Mouse (Mus musculus) hindbrain, embryonic 12.5 days (tissue): ENCODE data around the gene Specc1l. TPM values are rescaled to one million over a fixed set of nuclear protein-coding genes. Genes with fewer than 3 reads are reported as not detected.
"Not testable (repeated sequence)": the region's sequence is repeated elsewhere in the genome, so short reads cannot be mapped to it uniquely, and the experiment has no call there.

Experiments
- ATAC-seq: fragments of 200-750 bp; cut with Nextera tagmentation; 2 replicates; pipeline ENCODE4 v1.8.0; 2017; ENCODE audit warnings: moderate TSS enrichment; ENCODE audit not compliant: low FRiP score
- H3K27ac ChIP-seq: fragments of 300-500 bp; sonication (generic); 2 replicates; pipeline ENCODE4 v1.5.1; 2016; ENCODE audit warnings: mild to moderate bottlenecking
- H3K27me3 ChIP-seq: fragments of 300-500 bp; sonication (generic); 2 replicates; pipeline ENCODE4 v1.6.1; 2016; ENCODE audit warnings: mild to moderate bottlenecking
- H3K36me3 ChIP-seq: fragments of 300-500 bp; sonication (generic); 2 replicates; pipeline ENCODE4 v1.6.1; 2016; ENCODE audit warnings: mild to moderate bottlenecking
- H3K4me1 ChIP-seq: fragments of 300-500 bp; sonication (generic); 2 replicates; pipeline ENCODE4 v1.6.1; 2016
- H3K4me2 ChIP-seq: fragments of 300-500 bp; sonication (generic); replicated peaks from 2 replicates; pipeline ENCODE4 v1.6.1; 2016; ENCODE audit warnings: mild to moderate bottlenecking
- H3K4me3 ChIP-seq: fragments of 300-500 bp; sonication (generic); 2 replicates; pipeline ENCODE4 v1.5.1; 2016; ENCODE audit warnings: mild to moderate bottlenecking
- H3K9ac ChIP-seq: fragments of 300-500 bp; sonication (generic); 2 replicates; pipeline ENCODE4 v1.6.1; 2016; ENCODE audit warnings: mild to moderate bottlenecking, moderate library complexity
- H3K9me3 ChIP-seq: fragments of 300-500 bp; sonication (generic); replicated peaks from 2 replicates; pipeline ENCODE4 v1.6.1; 2016; ENCODE audit warnings: mild to moderate bottlenecking
- WGBS: fragments of 180-500 bp; shearing (Covaris S2); methylation state at CpG from one replicate; pipeline ENCODE4 v1.1.7; 2016; 5-methylcytosine and 5-hydroxymethylcytosine counted together
- polyA plus RNA-seq: library from polyadenylated mRNA; unstranded; fragments of >200 nt; fragmentation: Nextera tagmentation; extraction: Ambion mirVana; gene quantifications from 2 replicates; pipeline ENCODE4 v1.2.1, GENCODE M21; 2016

Specc1l gene
- polyA plus RNA-seq, 1 experiment from 2014 or later = 51.4 TPM

- Histone ChIP-seq H3K9me3 (no peaks in the 10 kb centered on the region), H3K4me2 (no peak overlapping the region), H3K27me3 (no peaks in the 10 kb centered on the region), H3K36me3 (peaks cover 9% of the 10 kb centered on the region; the same call in 1 of the 2 replicates), H3K9ac (no peak overlapping the region), H3K4me3 (no peak overlapping the region), H3K27ac (no peak overlapping the region), H3K4me1 (no peaks in the 10 kb centered on the region)
- WGBS = 68% methylated on average over 1 of the region's 1 CpGs
- no peak for ATAC-seq
Observed at GRCm38 (mm10) chr10:75291338-75291737, 79.5 kb downstream of the Specc1l start.

GRCm38 (mm10) chr10:75292206-75292605 lies 80.3 kb downstream of the Specc1l start:
- H3K27me3 ChIP-seq, H3K4me1 ChIP-seq, H3K27ac ChIP-seq, H3K9me3 ChIP-seq, H3K4me3 ChIP-seq, ATAC-seq, H3K9ac ChIP-seq, H3K4me2 ChIP-seq: not testable (repeated sequence)
- 93% methylated on average over 8 of the region's 8 CpGs for WGBS
- H3K36me3 ChIP-seq = peaks cover 12% of the 10 kb centered on the region; the same call in 1 of the 2 replicates

GRCm38 (mm10) chr10:75293288-75293687 lies 81.4 kb downstream of the Specc1l start:
- no peaks in the 10 kb centered on the region for H3K27me3 ChIP-seq
- WGBS = 81% methylated on average over 3 of the region's 3 CpGs

GRCm38 (mm10) chr10:75294362-75294761 lies 82.5 kb downstream of the Specc1l start:
- 61% methylated on average over 4 of the region's 4 CpGs for WGBS
- no peaks in the 10 kb centered on the region for H3K9me3 ChIP-seq
- H3K4me3 ChIP-seq = no peak overlapping the region
- H3K27ac ChIP-seq = no peak overlapping the region
- H3K4me2 ChIP-seq = no peak overlapping the region
- ATAC-seq = no peak
- H3K9ac ChIP-seq = no peak overlapping the region
- no peaks in the 10 kb centered on the region for H3K4me1 ChIP-seq
- H3K36me3 ChIP-seq = peaks cover 12% of the 10 kb centered on the region; the same call in 1 of the 2 replicates
- H3K27me3 ChIP-seq = no peaks in the 10 kb centered on the region

More at GRCm38 (mm10) chr10:75293288-75293687, 81.4 kb downstream of the Specc1l start:
- no peak for ATAC-seq
- no peaks in the 10 kb centered on the region for H3K9me3 ChIP-seq
- H3K4me2 ChIP-seq = no peak overlapping the region
- H3K9ac ChIP-seq = no peak overlapping the region
- no peak overlapping the region for H3K27ac ChIP-seq
- no peaks in the 10 kb centered on the region for H3K4me1 ChIP-seq
- no peak overlapping the region for H3K4me3 ChIP-seq
- H3K36me3 ChIP-seq = peaks cover 12% of the 10 kb centered on the region; the same call in 1 of the 2 replicates

- WGBS = 78% methylated on average over 4 of the region's 4 CpGs
- H3K4me1 ChIP-seq = no peaks in the 10 kb centered on the region
- no peak overlapping the region for H3K4me3 ChIP-seq
- no peak overlapping the region for H3K27ac ChIP-seq
- no peak overlapping the region for H3K4me2 ChIP-seq
- peaks cover 12% of the 10 kb centered on the region; the same call in 1 of the 2 replicates for H3K36me3 ChIP-seq
- H3K9ac ChIP-seq = no peak overlapping the region
- H3K27me3 ChIP-seq = no peaks in the 10 kb centered on the region
- ATAC-seq = no peak
- H3K9me3 ChIP-seq = no peaks in the 10 kb centered on the region
Observed at GRCm38 (mm10) chr10:75294926-75295325, 83.1 kb downstream of the Specc1l start.

DNA sequence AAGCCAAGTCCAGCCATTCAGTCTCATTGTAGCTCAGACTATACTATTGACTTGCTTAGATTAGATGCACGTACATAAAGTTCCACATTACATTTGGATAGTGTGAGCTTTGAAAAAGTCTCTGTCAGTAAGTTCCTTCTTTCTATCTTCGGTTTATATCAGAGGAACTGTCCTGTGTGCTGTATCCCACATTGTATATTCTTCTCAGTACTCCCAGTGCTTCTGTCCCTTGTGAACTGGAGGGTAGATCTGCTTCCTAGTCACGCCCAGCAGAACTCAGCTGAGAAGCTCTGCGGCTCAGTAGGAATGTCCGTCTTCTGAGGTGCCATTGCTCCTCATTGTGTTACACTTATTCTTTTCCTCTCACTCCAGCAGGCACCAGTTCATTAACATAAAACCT lies 86.7 kb downstream of the Specc1l start:
- Histone ChIP-seq H3K36me3 (peaks cover 28% of the 10 kb centered on the region), H3K4me3 (no peak overlapping the region), H3K4me2 (no peak overlapping the region), H3K9me3 (no peaks in the 10 kb centered on the region), H3K27ac (no peak overlapping the region), H3K4me1 (no peaks in the 10 kb centered on the region), H3K27me3 (no peaks in the 10 kb centered on the region), H3K9ac (no peak overlapping the region)
- no peak for ATAC-seq
- WGBS = 87% methylated on average over 5 of the region's 5 CpGs

- Histone ChIP-seq H3K36me3 (peaks cover 28% of the 10 kb centered on the region), H3K27ac (no peak overlapping the region), H3K27me3 (no peaks in the 10 kb centered on the region), H3K4me2 (no peak overlapping the region), H3K9ac (no peak overlapping the region), H3K4me1 (0 out of 2 replicates have a peak, but pooled peaks cover 6% of the 10 kb centered on the region), H3K4me3 (no peak overlapping the region), H3K9me3 (no peaks in the 10 kb centered on the region)
- ATAC-seq = no peak
- 88% methylated on average over 5 of the region's 5 CpGs for whole genome bisulfite sequencing
Observed at GRCm38 (mm10) chr10:75299785-75300418, 88.0 kb downstream of the Specc1l start.

- Histone ChIP-seq H3K27ac (no peak overlapping the region), H3K4me2 (no peak overlapping the region), H3K4me1 (0 out of 2 replicates have a peak, but pooled peaks cover 6% of the 10 kb centered on the region), H3K9ac (no peak overlapping the region), H3K36me3 (peaks cover 25% of the 10 kb centered on the region), H3K27me3 (no peaks in the 10 kb centered on the region), H3K9me3 (no peaks in the 10 kb centered on the region), H3K4me3 (no peak overlapping the region)
- WGBS = 95% methylated on average over 12 of the region's 12 CpGs
- ATAC-seq = no peak
Observed at GRCm38 (mm10) chr10:75301195-75301806, 89.4 kb downstream of the Specc1l start.

DNA sequence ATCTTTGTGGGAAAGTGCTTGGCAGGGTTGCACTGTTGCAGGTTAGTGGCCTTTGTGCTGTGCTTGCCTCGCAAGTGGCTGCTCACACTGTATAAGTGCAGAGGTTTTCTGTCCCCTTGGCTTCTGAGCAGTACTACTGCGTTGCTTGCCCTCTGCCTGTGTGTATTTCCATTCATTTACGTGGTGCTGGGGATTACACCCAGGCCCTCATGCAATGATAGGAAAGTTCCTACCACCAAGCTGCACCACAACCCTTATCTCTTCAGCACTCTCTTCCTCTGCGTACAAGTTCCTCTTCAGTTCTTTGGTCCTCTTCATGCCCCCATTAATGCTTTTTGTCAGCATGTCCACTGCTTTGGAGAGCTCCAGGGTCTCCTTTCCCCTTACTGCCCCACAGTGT lies 90.1 kb downstream of the Specc1l start:
- Histone ChIP-seq H3K27me3 (no peaks in the 10 kb centered on the region), H3K4me3 (no peak overlapping the region), H3K4me2 (no peak overlapping the region), H3K9me3 (no peaks in the 10 kb centered on the region), H3K9ac (no peak overlapping the region), H3K27ac (no peak overlapping the region), H3K4me1 (0 out of 2 replicates have a peak, but pooled peaks cover 6% of the 10 kb centered on the region), H3K36me3 (peaks cover 27% of the 10 kb centered on the region)
- no peak for ATAC-seq
- 97% methylated on average over 4 of the region's 4 CpGs for WGBS

DNA sequence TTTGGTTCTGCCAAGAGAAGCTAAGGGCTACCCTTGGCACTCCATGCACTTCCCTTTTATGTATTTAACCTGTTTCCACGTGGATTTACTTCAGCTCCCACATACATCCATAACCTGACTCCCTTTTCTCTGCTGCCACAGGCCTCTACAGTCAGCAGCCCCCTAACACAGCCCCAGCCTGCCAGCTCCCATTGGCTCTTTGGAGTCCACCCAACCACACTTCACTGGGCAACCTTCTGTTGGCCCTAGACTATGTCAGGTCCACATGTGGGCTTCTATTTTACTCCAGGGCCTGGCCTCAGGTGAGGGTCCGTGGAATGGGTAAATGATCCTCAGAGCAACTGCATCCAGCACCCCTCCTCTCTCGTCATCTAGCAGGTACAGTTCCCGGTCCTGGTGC lies 90.7 kb downstream of the Specc1l start:
- Histone ChIP-seq H3K9me3 (no peaks in the 10 kb centered on the region), H3K4me1 (0 out of 2 replicates have a peak, but pooled peaks cover 6% of the 10 kb centered on the region), H3K36me3 (peaks cover 32% of the 10 kb centered on the region), H3K27ac (no peak overlapping the region), H3K27me3 (no peaks in the 10 kb centered on the region), H3K9ac (no peak overlapping the region), H3K4me2 (no peak overlapping the region), H3K4me3 (no peak overlapping the region)
- WGBS = 89% methylated on average over 4 of the region's 4 CpGs
- ATAC-seq = no peak

- WGBS = 86% methylated on average over 8 of the region's 8 CpGs
- Histone ChIP-seq H3K9ac (no peak overlapping the region), H3K36me3 (peaks cover 41% of the 10 kb centered on the region), H3K27ac (no peak overlapping the region), H3K9me3 (no peaks in the 10 kb centered on the region), H3K4me2 (no peak overlapping the region), H3K27me3 (no peaks in the 10 kb centered on the region), H3K4me1 (0 out of 2 replicates have a peak, but pooled peaks cover 6% of the 10 kb centered on the region), H3K4me3 (no peak overlapping the region)
- ATAC-seq = no peak
Observed at GRCm38 (mm10) chr10:75303324-75304048, 91.6 kb downstream of the Specc1l start.

GRCm38 (mm10) chr10:75304049-75304405 lies 92.2 kb downstream of the Specc1l start:
- Histone ChIP-seq H3K36me3 (peaks cover 47% of the 10 kb centered on the region), H3K4me2 (no peak overlapping the region)

More at GRCm38 (mm10) chr10:75304049-75304405, 92.2 kb downstream of the Specc1l start:
- H3K4me1 ChIP-seq = 0 out of 2 replicates have a peak, but pooled peaks cover 6% of the 10 kb centered on the region
- no peaks in the 10 kb centered on the region for H3K9me3 ChIP-seq
- H3K27ac ChIP-seq = no peak overlapping the region
- H3K4me3 ChIP-seq = no peak overlapping the region
- H3K9ac ChIP-seq = no peak overlapping the region
- WGBS = 90% methylated on average over 5 of the region's 5 CpGs
- no peaks in the 10 kb centered on the region for H3K27me3 ChIP-seq
- ATAC-seq = no peak
